Mouse (Mus musculus): ENCODE measurements around the gene Nrl.
A peak's percentile ranks its signal among the peaks of the same experiment; 100 is the strongest.

The Nrl gene

GRCm38 (mm10) chr14:55524785-55525184 is at the start of gene Nrl:
Gene Nrl (minus strand): TSS chr14:55524981.
- no peak for DNase-seq

- DNase-seq: no peak
These were observed 47.0 kb upstream of the Nrl start for GRCm38 (mm10) chr14:55571760-55572159.

DNA sequence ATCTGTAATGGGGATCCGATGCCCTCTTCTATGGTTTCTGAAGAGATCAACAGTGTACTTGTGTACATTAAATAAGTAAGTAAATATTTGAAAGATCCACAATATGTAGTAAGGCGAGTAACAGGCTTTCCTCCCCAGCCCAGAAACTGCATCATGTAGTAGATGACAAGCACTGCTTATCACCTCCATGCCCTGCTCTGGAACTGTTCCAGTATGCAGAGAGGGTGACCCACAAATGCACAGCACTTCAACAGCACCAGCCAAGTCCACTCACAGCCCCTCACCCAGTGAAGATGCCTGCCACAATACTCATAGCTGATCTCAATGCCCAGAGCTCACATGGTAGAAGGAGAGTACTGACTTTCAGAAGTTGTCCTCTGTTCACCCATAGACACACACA is 45.8 kb upstream of the Nrl start:
- no peak for DNase-seq

DNA sequence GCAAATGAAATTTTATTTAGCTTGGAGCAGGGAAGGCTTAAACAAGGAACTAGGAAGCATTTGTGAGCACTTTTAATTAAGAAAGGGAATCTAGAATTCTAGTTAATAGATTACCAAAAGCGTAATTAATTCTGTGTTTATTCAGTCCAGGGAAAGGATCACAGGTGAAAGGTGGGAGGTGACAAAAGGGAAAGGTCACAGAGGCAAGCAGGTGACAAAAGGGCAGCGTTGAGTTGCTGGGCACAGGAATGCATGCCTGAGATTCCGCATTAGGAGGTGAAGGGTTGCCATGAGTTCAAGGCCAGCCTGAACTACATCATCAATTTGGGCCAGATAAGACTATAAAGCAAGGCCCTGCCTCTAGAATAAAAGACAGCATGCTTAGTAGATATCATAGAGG is 42.7 kb upstream of the Nrl start:
- no peak for DNase-seq

GRCm38 (mm10) chr14:55565748-55566147 is 41.0 kb upstream of the Nrl start:
- no peak for DNase-seq

GRCm38 (mm10) chr14:55563249-55563648 is 38.5 kb upstream of the Nrl start:
- no peak for DNase-seq

DNA sequence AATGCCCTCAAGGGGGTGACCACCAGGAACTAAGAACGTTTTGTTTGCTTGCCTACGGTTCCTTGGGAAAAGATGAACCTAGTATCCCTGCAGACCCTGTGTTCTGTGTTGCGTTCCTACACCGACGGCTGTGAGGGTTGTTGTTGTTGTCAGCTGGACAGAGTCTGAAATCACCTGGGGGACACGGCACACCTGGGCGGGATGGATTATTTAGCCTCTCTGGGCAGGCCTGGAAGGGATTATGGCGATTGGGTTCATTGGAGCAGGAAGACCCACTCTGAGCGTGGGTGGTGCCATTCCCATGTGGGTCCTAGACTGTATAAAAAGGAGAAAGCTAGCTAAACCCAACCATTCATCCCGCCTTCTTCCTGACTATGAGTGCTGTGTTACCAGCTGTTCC is 37.1 kb upstream of the Nrl start:
- no peak for DNase-seq

GRCm38 (mm10) chr14:55560202-55561073 is 35.7 kb upstream of the Nrl start, which contains the start of gene A730061H03Rik:
Gene A730061H03Rik (minus strand): TSS chr14:55560406.
- peak; percentile 99 for DNase-seq

GRCm38 (mm10) chr14:55559799-55560201 is 35.0 kb upstream of the Nrl start, which contains the start of gene Dcaf11:
Gene Dcaf11 (plus strand): TSS chr14:55560006.
- peak; percentile 92 to 95 for DNase-seq

- DNase-seq: no peak
These were observed 34.1 kb upstream of the Nrl start for GRCm38 (mm10) chr14:55558740-55559448.

GRCm38 (mm10) chr14:55557587-55557986 is 32.8 kb upstream of the Nrl start:
- no peak for DNase-seq

DNA sequence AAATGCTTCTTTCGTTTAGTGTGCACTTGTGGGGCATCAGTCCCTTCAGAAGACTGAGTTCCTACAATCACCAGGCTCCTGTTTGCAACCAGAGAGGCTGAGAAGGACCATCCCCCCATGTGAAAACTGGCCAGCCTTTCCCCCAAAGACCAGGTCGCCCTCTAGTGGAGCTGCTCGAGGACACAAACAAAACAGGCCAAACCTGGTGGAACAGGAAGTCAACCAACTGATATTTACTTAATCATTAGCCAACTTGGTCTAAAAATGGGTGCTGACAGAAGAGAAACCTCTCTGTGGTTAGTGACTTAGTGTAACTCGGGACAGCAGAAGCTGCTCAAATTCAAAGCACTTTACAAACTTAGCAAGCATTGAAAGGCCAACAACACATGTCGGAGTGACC is 32.2 kb upstream of the Nrl start:
- peak; percentile 88 to 93 for DNase-seq

- DNase-seq: no peak
These were observed 31.0 kb upstream of the Nrl start for GRCm38 (mm10) chr14:55555788-55556187.

DNA sequence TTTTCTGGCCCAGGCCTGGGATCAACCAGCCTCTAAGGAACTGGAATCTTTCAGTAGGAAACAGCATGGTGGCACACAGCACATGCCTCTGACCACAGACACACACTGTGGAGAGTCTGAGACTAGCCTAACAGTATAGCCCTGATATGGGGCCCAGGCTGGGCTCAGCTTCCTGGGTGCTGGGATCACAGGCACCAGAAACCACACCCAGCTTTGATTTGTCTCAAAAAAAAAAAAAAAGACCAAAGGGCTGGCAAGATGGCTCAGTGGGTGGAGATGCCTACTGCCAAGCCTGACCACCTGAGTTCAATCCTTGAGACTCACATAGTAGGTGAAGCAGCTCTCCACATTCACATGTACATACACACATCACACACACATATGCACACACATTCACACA is 29.9 kb upstream of the Nrl start:
- DNase-seq: no peak

- DNase-seq: no peak
These were observed 27.0 kb upstream of the Nrl start for GRCm38 (mm10) chr14:55551794-55552193.

- no peak for DNase-seq
These were observed 26.6 kb upstream of the Nrl start for GRCm38 (mm10) chr14:55551347-55551746.

DNA sequence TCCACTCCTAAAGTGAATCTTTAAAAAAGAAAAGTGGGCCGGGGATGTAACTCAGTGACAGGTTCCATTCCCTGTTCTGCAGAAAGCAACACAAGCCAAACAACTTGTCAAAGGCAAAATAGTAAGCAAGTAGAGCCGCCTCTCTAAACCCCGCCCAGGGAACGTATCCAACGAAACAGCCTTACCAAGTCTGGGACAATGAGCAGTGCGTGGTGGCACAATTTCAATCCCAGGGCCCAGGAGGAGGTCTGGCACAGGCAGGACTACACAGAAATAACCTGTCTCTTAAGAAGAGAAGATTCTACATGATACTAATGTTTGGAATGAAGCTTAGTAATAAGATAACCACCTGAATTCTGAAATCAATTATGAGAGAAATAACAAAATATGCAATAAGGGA is 25.4 kb upstream of the Nrl start:
- DNase-seq: no peak

- no peak for DNase-seq
These were observed 19.6 kb upstream of the Nrl start for GRCm38 (mm10) chr14:55544334-55544733.

DNA sequence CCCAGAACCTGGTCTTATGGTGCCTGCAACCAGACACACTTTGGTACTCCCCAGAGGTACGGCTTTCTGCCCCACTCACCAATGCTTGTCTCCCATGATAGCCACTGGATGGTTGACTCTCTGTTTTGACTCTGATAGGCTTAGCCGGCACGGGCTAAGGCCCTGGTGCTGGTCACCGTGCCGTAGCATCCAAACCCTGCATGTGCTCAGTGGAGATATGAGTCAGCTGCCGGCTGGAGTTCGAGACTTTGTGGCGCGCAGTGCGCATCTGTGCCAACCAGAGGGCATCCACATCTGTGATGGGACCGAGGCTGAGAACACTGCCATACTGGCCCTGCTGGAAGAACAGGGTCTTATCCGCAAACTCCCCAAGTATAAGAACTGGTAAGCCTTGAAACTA is 17.5 kb upstream of the Nrl start:
- DNase-seq: no peak

DNA sequence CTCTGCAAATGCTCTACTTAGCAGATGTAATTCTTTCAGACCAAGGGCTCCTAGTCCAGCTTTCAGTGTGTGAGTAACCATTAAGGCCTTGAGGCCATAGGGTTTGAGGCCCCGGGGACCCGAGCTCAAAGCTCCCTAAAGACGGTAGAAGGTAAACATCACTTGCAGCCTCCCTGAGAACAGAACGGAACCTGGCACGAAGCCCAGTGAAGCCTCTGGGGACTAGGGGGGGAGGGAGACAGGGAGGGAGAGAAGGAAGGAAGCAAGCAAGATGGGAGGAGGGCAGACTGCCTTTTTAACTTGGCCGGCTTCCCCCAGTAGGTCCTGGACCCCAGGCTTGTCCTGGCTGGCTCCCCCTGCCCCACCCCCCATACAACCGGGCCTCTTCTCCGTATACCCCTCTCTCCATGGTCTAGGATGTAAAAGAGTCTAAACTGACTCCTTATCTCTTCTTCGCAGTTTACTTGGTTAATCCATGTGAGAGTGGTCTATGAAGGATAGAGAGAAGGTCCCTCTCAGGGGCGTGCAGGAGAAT is 16.1 kb upstream of the Nrl start:
- DNase-seq: peak; percentile 82 to 87

DNA sequence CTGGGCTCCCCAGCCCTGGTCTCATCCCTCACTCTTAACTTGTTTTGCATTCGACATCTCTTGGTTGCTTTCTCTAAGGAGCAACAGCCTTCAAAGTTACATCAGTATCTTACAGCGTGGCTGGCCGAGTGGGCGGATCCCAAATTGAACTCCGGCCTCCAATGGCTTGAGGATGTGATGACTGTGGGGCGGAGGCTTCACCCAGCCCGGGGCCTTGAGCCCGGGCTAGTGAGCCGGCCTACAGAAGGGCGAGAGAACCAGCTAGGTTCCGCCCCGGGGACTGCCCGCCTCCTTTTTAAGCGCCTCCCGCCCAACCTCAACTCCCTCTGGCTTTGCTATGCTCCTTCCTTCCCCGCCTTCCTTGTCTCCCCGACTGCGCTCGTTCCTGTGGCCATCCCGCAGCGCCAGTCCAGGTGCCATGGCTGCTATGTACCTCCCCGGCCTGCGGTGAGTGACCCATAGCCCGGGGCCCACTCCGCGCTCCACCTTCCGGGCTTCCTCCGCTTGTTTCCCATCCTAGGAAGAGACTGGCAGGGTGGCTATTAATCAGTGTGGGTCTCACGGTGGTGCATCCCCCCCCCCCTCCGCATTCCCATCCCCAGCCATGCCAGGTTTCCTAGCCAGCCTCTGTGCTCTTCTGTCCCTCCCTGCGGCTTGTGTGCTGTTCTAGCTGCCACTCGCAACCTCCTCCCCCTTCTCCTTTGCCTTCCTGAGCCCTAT is 15.4 kb upstream of the Nrl start, which contains the start of gene Pck2:
Gene Pck2 (plus strand): TSS at position 200 of the 720 bp plus-strand sequence.
- DNase-seq: peak; percentile 93 to 95

GRCm38 (mm10) chr14:55536116-55536745 is 11.4 kb upstream of the Nrl start:
- peak in 1 of 2 experiments; percentile 19 for DNase-seq

Measured in lung, adult 18-20 months (tissue).